Mouse (Mus musculus) bone marrow macrophage, adult 2 months (primary cell): Measurements from ENCODE around the gene Parn.

ENCODE experiments used
- CTCF ChIP-seq: IDR thresholded peaks from 2 replicates; pipeline ENCODE4 v1.5.1; 2012; ENCODE audit warnings: low read depth, mild to moderate bottlenecking, low read length, moderate library complexity
- POLR2A ChIP-seq: IDR thresholded peaks from 2 replicates; pipeline ENCODE4 v1.6.1; 2012; ENCODE audit warnings: mild to moderate bottlenecking, low read depth, low read length, borderline replicate concordance

DNA sequence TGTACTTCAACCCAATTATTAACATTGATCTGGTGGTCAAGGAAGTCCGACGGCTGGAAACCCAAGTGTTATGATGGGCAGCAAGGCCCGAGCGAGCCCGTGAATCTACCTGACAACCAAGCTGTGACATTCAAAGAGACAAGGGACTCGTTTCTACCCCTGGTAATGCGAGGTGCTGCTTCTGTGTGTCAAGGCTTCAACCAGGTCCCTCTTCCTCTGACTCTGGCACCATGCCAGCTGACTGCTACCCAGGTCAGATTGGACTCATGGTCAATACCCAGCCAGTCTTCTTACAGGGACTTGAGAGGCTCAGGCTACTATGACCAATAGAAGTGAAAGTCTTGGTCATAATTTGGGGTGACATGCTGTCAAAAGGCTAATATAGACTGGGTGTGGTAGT is 34.2 kb upstream of the Parn start:
- TF ChIP-seq CTCF (no peak), POLR2A (no peak)
